Mouse (Mus musculus) kidney, embryonic 16.5 days (tissue): ENCODE results near the gene Dbndd2. TPM values are rescaled to one million over a fixed set of nuclear protein-coding genes. Genes with fewer than 3 reads are reported as not detected.

ENCODE experiments used
- ATAC-seq: fragments of 200-750 bp; cut with Nextera tagmentation; 2 replicates; pipeline ENCODE4 v1.8.0; 2017; ENCODE audit warnings: moderate TSS enrichment; ENCODE audit not compliant: low FRiP score, low TSS enrichment
- H3K27ac ChIP-seq: fragments of 300-500 bp; sonication (generic); 2 replicates; pipeline ENCODE4 v1.5.1; 2014; ENCODE audit warnings: low read length
- H3K27me3 ChIP-seq: fragments of 300-500 bp; sonication (generic); 2 replicates; pipeline ENCODE4 v1.6.1; 2014; ENCODE audit warnings: low read length, control low read depth, mixed read lengths; ENCODE audit not compliant: insufficient read depth
- H3K36me3 ChIP-seq: fragments of 300-500 bp; sonication (generic); 2 replicates; pipeline ENCODE4 v1.6.1; 2014; ENCODE audit warnings: low read length, control low read depth, mixed read lengths; ENCODE audit not compliant: insufficient read depth
- H3K4me1 ChIP-seq: fragments of 300-500 bp; sonication (generic); 2 replicates; pipeline ENCODE4 v1.6.1; 2014; ENCODE audit warnings: low read length, control low read depth, mixed read lengths; ENCODE audit not compliant: insufficient read depth
- H3K4me2 ChIP-seq: fragments of 300-500 bp; sonication (generic); replicated peaks from 2 replicates; pipeline ENCODE4 v1.6.1; 2014; ENCODE audit warnings: low read depth, low read length
- H3K4me3 ChIP-seq: fragments of 300-500 bp; sonication (generic); 2 replicates; pipeline ENCODE4 v1.5.1; 2014; ENCODE audit warnings: mild to moderate bottlenecking, low read length
- H3K9ac ChIP-seq: fragments of 300-500 bp; sonication (generic); replicated peaks from 2 replicates; pipeline ENCODE4 v1.6.1; 2014; ENCODE audit warnings: low read length
- H3K9me3 ChIP-seq: fragments of 300-500 bp; sonication (generic); 2 replicates; pipeline ENCODE4 v1.6.1; 2016; ENCODE audit warnings: low read length, control low read depth
- whole genome bisulfite sequencing: fragments of 180-500 bp; shearing (Covaris S2); extraction: QIAGEN DNeasy Blood & Tissue Kit; methylation state at CpG from one replicate; pipeline ENCODE4 v1.1.7; 2014; 5-methylcytosine and 5-hydroxymethylcytosine counted together
- polyA plus RNA-seq: library from polyadenylated mRNA; unstranded; fragments of >200 nt; fragmentation: Nextera tagmentation; extraction: Ambion mirVana; gene quantifications from 2 replicates; pipeline ENCODE4 v1.2.1, GENCODE M21; 2015

The Dbndd2 gene
- polyA plus RNA-seq, 1 experiment from 2014 or later: 18.2 TPM

DNA sequence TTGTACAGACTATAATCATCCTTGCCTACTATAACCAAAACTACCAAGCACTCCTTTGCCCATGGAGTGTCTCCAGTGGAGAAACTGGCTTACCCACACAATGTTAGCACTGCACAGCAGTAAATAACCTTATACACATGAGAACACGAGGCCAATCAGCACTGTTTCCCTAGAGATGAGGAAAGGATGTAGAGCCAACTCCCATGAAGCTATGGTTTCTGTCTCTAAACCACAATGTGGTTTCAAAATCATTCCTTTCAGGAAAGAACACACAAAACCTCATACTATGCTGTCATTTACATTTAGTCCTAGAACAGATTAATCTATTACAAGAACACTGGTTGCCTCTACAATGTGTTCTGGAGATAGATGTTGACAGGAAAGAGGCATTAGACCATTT is 10.4 kb downstream of the Dbndd2 start:
- Histone ChIP-seq H3K27ac (no peak overlapping the region), H3K36me3 (peaks cover 9% of the 10 kb centered on the region; the same call in 1 of the 2 replicates), H3K4me2 (no peak overlapping the region), H3K4me3 (no peak overlapping the region), H3K9me3 (no peaks in the 10 kb centered on the region), H3K4me1 (peaks cover 13% of the 10 kb centered on the region), H3K9ac (no peak overlapping the region), H3K27me3 (no peaks in the 10 kb centered on the region)
- ATAC-seq: no peak
- WGBS: 53% methylated on average over 1 of the region's 1 CpGs

GRCm38 (mm10) chr2:164496847-164497690 is 11.2 kb downstream of the Dbndd2 start, which contains the start of gene Pigt:
Gene Pigt, plus strand, starts transcription at chr2:164497520.
- Histone ChIP-seq H3K27me3 (no peaks in the 10 kb centered on the region), H3K27ac (peak within 1 kb of the TSS; percentile 53), H3K4me2 (peak within 1 kb of the TSS; percentile 84), H3K4me3 (peak within 1 kb of the TSS; percentile 88), H3K36me3 (peaks cover 15% of the 10 kb centered on the region), H3K9me3 (no peaks in the 10 kb centered on the region), H3K4me1 (peaks cover 13% of the 10 kb centered on the region), H3K9ac (peak within 1 kb of the TSS; percentile 82)
- WGBS: 4% methylated on average over 43 of the region's 43 CpGs
- peak; percentile 93 for ATAC-seq

GRCm38 (mm10) chr2:164497691-164498268 is 11.9 kb downstream of the Dbndd2 start:
- Histone ChIP-seq H3K4me1 (peaks cover 13% of the 10 kb centered on the region), H3K9me3 (no peaks in the 10 kb centered on the region), H3K4me2 (peak overlapping the region; percentile 84), H3K27ac (0 out of 2 replicates have a peak overlapping the region, but pooled peaks have one; percentile 15), H3K4me3 (peak overlapping the region; percentile 88), H3K36me3 (peaks cover 22% of the 10 kb centered on the region), H3K9ac (peak overlapping the region; percentile 82), H3K27me3 (no peaks in the 10 kb centered on the region)
- ATAC-seq: peak; percentile 49
- WGBS: 5% methylated on average over 21 of the region's 21 CpGs

GRCm38 (mm10) chr2:164499317-164499716 is 13.4 kb downstream of the Dbndd2 start:
- no peak overlapping the region for H3K4me3 ChIP-seq
- no peak overlapping the region for H3K4me2 ChIP-seq
- WGBS: 83% methylated on average over 5 of the region's 5 CpGs
- H3K27ac ChIP-seq: no peak overlapping the region
- ATAC-seq: no peak
- no peak overlapping the region for H3K9ac ChIP-seq
- peaks cover 5% of the 10 kb centered on the region; the same call in 1 of the 2 replicates for H3K9me3 ChIP-seq
- peaks cover 13% of the 10 kb centered on the region for H3K4me1 ChIP-seq
- peaks cover 36% of the 10 kb centered on the region for H3K36me3 ChIP-seq
- H3K27me3 ChIP-seq: no peaks in the 10 kb centered on the region

- Histone ChIP-seq H3K27ac (no peak overlapping the region), H3K4me1 (peaks cover 13% of the 10 kb centered on the region), H3K4me2 (no peak overlapping the region), H3K4me3 (no peak overlapping the region), H3K9me3 (peaks cover 13% of the 10 kb centered on the region), H3K27me3 (no peaks in the 10 kb centered on the region), H3K9ac (no peak overlapping the region), H3K36me3 (peaks cover 47% of the 10 kb centered on the region)
- WGBS: 54% methylated on average over 7 of the region's 7 CpGs
- ATAC-seq: no peak
Measured at GRCm38 (mm10) chr2:164500511-164500910, 14.6 kb downstream of the Dbndd2 start.

DNA sequence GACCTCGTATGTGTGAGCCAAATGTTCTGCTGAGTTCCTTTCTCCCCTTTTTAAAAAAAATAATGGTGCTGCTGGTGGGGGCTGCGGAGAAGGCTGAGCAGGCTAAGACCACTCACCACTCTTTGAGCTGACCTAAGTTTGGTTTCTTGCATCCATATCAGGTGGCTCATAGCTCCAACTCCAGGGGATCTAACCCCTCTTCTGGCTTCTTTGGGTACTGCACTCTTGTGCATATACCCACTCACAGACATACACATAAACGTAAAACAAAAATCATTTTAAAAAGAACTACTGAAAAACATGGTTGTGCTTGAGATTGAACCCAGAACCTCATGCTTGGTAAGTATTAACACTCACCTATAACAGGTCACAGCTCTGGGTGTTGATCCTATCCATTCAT is 19.0 kb downstream of the Dbndd2 start:
- 99% methylated on average over 3 of the region's 3 CpGs for WGBS
- no peaks in the 10 kb centered on the region for H3K4me1 ChIP-seq
- peaks cover 59% of the 10 kb centered on the region for H3K36me3 ChIP-seq

DNA sequence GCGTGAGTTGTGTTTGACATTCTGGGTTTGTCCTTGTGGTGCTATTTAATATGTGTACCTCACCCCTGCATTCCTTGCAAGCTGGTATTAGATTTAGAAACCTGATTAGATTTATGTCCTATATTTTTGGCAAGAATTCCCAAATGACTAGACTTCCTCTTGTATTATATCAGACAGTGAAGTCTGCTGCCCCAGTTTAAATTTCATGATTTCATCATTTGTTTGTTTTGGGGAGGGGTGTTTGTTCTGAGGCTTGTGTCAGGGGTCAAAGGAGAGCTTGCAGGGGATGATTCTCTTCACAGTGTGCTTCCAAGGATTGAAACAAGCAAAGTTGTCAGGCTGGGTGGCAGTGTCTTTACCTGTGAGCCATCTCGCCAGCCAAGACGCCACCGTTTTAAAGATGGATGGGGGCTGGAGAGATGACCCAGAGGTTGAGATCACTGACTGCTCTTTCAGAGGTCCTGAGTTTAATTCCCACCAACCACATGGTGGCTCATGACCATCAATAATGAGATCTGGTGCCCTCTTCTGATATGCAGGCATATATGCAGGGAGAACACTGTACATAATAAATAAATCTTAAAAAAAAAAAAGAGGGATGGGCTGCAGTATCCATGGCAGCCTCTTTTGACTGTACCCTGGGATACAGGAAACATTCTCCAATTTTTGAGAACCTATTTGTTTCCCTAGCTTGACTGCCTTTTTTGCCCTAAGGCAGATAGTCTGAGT is 19.9 kb downstream of the Dbndd2 start:
- Histone ChIP-seq H3K4me2 (no peak overlapping the region), H3K9me3 (peaks cover 13% of the 10 kb centered on the region), H3K9ac (no peak overlapping the region), H3K4me1 (no peaks in the 10 kb centered on the region), H3K4me3 (no peak overlapping the region), H3K36me3 (peaks cover 55% of the 10 kb centered on the region), H3K27me3 (no peaks in the 10 kb centered on the region), H3K27ac (no peak overlapping the region)
- WGBS: 91% methylated on average over 4 of the region's 4 CpGs
- ATAC-seq: no peak

More for the DNA sequence above, 19.0 kb downstream of the Dbndd2 start:
- Histone ChIP-seq H3K4me3 (no peak overlapping the region), H3K27ac (no peak overlapping the region), H3K27me3 (no peaks in the 10 kb centered on the region), H3K9ac (no peak overlapping the region), H3K4me2 (no peak overlapping the region), H3K9me3 (peaks cover 13% of the 10 kb centered on the region)
- ATAC-seq: no peak

DNA sequence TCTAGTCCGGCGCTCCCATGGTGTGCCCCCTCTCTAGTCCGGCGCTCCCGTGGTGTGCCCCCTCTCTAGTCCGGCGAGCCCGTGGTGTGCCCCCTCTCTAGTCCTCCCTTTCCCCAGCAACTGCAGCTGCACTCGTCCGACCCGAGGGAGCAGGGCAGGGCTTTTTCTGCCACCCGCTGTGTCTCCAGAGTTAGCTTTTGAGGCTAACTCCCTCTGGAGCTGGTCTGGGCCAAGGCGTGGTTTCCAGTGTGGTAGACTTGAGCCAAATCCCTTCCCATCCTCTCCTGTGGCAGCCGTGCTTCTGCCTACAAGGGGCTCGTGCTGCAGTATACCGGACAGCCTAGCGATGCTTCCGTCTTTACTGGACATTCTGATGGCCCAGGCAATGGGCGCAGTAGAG is 21.9 kb downstream of the Dbndd2 start:
- no peak for ATAC-seq
- 91% methylated on average over 19 of the region's 19 CpGs for WGBS
- Histone ChIP-seq H3K9me3 (peaks cover 13% of the 10 kb centered on the region), H3K27me3 (no peaks in the 10 kb centered on the region), H3K27ac (no peak overlapping the region), H3K36me3 (peaks cover 36% of the 10 kb centered on the region), H3K4me2 (no peak overlapping the region), H3K9ac (no peak overlapping the region), H3K4me3 (no peak overlapping the region), H3K4me1 (0 out of 2 replicates have a peak, but pooled peaks cover 7% of the 10 kb centered on the region)

DNA sequence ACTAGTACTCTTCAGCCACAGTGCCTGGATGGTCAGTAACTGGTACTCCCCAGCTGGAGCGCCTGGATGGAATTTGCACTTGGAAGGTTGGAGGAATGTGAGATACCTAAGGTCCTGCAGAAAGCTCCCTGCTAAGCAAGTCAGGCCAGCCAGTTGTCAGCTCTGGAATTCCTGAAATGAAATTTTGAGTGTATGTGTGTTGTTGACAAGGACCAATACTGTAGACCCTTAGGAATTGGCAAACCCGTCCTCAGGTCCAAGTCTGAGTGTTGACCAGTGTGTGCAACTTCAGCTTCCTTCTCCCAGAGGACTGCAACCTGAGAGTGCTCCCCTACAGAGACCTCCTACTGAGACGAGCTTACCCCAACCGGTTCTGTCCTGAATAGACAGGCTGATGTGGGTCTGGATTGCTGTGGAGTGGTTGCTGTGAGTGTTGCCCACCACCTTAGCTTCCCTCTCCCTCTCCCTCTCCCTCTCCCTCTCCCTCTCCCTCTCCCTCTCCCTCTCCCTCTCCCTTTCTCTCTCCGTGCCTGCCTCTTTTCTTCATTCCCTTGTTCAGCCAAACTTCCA is 24.8 kb downstream of the Dbndd2 start:
- peak; percentile 58 for ATAC-seq
- Histone ChIP-seq H3K27ac (peak overlapping the region; percentile 43; the same call in 1 of the 2 replicates), H3K4me1 (0 out of 2 replicates have a peak, but pooled peaks cover 7% of the 10 kb centered on the region), H3K9me3 (no peaks in the 10 kb centered on the region), H3K36me3 (peaks cover 10% of the 10 kb centered on the region; the same call in 1 of the 2 replicates), H3K9ac (no peak overlapping the region), H3K4me2 (no peak overlapping the region), H3K4me3 (no peak overlapping the region), H3K27me3 (no peaks in the 10 kb centered on the region)
- 38% methylated on average over 4 of the region's 5 CpGs for WGBS
